Mouse (Mus musculus) forebrain, postnatal 0 days (tissue): ENCODE data around the gene Fam111a. TPM values are rescaled to one million over a fixed set of nuclear protein-coding genes. Genes with fewer than 3 reads are reported as not detected.

Experiments
- ATAC-seq: fragments of 200-750 bp; cut with Nextera tagmentation; 2 replicates; pipeline ENCODE4 v1.8.0; 2017; ENCODE audit warnings: mild to moderate bottlenecking, moderate library complexity
- DNase-seq: peaks from one replicate; pipeline ENCODE4 v3.0.0-alpha.2; 2015
- H3K27ac ChIP-seq: fragments of 300-500 bp; sonication (generic); 2 replicates; pipeline ENCODE4 v1.5.1; 2014; ENCODE audit warnings: low read depth, mild to moderate bottlenecking, antibody characterized with exemption, low read length, moderate library complexity, mixed read lengths
- H3K27me3 ChIP-seq: fragments of 300-500 bp; sonication (generic); 2 replicates; pipeline ENCODE4 v1.6.1; 2014; ENCODE audit warnings: mild to moderate bottlenecking, low read length, mixed read lengths; ENCODE audit not compliant: insufficient read depth
- H3K36me3 ChIP-seq: fragments of 300-500 bp; sonication (generic); 2 replicates; pipeline ENCODE4 v1.6.1; 2014; ENCODE audit warnings: mild to moderate bottlenecking, moderate library complexity; ENCODE audit not compliant: insufficient read depth
- H3K4me1 ChIP-seq: fragments of 300-500 bp; sonication (generic); 2 replicates; pipeline ENCODE4 v1.6.1; 2014; ENCODE audit warnings: antibody characterized with exemption; ENCODE audit not compliant: insufficient read depth
- H3K4me2 ChIP-seq: fragments of 300-500 bp; sonication (generic); 2 replicates; pipeline ENCODE4 v1.6.1; 2014; ENCODE audit warnings: low read depth, mild to moderate bottlenecking, moderate library complexity
- H3K4me3 ChIP-seq: fragments of 300-500 bp; sonication (generic); 2 replicates; pipeline ENCODE4 v1.5.1; 2014; ENCODE audit warnings: low read depth, low read length, mixed read lengths
- H3K9ac ChIP-seq: fragments of 300-500 bp; sonication (generic); 2 replicates; pipeline ENCODE4 v1.6.1; 2014; ENCODE audit warnings: mild to moderate bottlenecking
- H3K9me3 ChIP-seq: fragments of 300-500 bp; sonication (generic); 2 replicates; pipeline ENCODE4 v1.6.1; 2016; ENCODE audit warnings: low read length
- CTCF ChIP-seq: sonication (generic); IDR thresholded peaks from 2 replicates; pipeline ENCODE4 v1.5.1; 2016; ENCODE audit warnings: antibody characterized with exemption, control low read depth, low read depth
- WGBS: fragments of 180-500 bp; shearing (Covaris S2); extraction: QIAGEN DNeasy Blood & Tissue Kit; methylation state at CpG from one replicate; pipeline ENCODE4 v1.1.7; 2014; 5-methylcytosine and 5-hydroxymethylcytosine counted together
- polyA plus RNA-seq: library from polyadenylated mRNA; unstranded; fragments of >200 nt; fragmentation: Nextera tagmentation; extraction: Ambion mirVana; gene quantifications from 2 replicates; pipeline ENCODE4 v1.2.1, GENCODE M21; 2015
- total RNA-seq: library from RNA; depleted of rRNA; stranded (reverse); fragments of >200 nt; gene quantifications from 2 replicates; pipeline ENCODE4 v1.2.3, GENCODE M21; 2014

Fam111a gene
- total and polyA plus RNA-seq, 2 experiments from 2014 or later, result 3.2 to 4.3 TPM

- no peak overlapping the region for H3K4me3 ChIP-seq
- no peaks in the 10 kb centered on the region for H3K36me3 ChIP-seq
- no peak overlapping the region for H3K4me2 ChIP-seq
- DNase-seq (no peak), ATAC-seq (no peak)
- H3K9me3 ChIP-seq, result no peaks in the 10 kb centered on the region
- no peak overlapping the region for H3K27ac ChIP-seq
- no peak for TF ChIP-seq CTCF
- H3K4me1 ChIP-seq, result 0 out of 2 replicates have a peak, but pooled peaks cover 7% of the 10 kb centered on the region
- WGBS, result 30% methylated on average over 2 of the region's 2 CpGs
- H3K27me3 ChIP-seq, result no peaks in the 10 kb centered on the region
- no peak overlapping the region for H3K9ac ChIP-seq
Measured at GRCm38 (mm10) chr19:12600684-12601480, 55.3 kb downstream of the Fam111a start.

DNA sequence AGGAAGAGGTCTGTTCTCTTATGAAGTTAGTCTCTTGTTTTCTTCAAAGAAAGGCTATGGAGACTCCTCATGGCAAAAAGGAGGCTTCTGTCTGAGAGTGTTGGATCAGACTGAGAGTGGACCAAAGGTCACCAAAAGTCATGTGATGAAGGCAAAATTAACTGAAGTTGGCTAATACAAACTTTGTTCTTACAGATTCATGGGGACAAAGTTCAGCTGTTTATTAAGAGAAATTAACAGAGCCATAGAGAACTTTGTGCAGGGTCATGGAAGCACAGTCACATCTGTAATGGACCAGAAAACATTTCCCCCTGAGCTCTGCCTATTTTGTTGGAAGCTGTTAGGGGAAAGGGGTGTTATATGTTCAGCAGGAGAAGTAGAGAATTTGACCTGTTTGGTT, 62.8 kb downstream of the Fam111a start:
- Histone ChIP-seq H3K27me3 (no peaks in the 10 kb centered on the region), H3K4me3 (no peak overlapping the region), H3K4me1 (no peaks in the 10 kb centered on the region), H3K4me2 (no peak overlapping the region), H3K27ac (no peak overlapping the region), H3K36me3 (no peaks in the 10 kb centered on the region), H3K9me3 (no peaks in the 10 kb centered on the region), H3K9ac (no peak overlapping the region)
- DNase-seq (no peak), ATAC-seq (no peak)
- no peak for TF ChIP-seq CTCF

- no peak overlapping the region for H3K4me2 ChIP-seq
- H3K9ac ChIP-seq, result no peak overlapping the region
- no peak for TF ChIP-seq CTCF
- H3K27me3 ChIP-seq, result no peaks in the 10 kb centered on the region
- no peak for DNase-seq
- no peaks in the 10 kb centered on the region for H3K4me1 ChIP-seq
- H3K36me3 ChIP-seq, result no peaks in the 10 kb centered on the region
- H3K4me3 ChIP-seq, result no peak overlapping the region
- no peak for ATAC-seq
- no peaks in the 10 kb centered on the region for H3K9me3 ChIP-seq
- whole genome bisulfite sequencing, result 84% methylated on average over 1 of the region's 1 CpGs
- no peak overlapping the region for H3K27ac ChIP-seq
Measured at GRCm38 (mm10) chr19:12613646-12614045, 68.1 kb downstream of the Fam111a start.

DNA sequence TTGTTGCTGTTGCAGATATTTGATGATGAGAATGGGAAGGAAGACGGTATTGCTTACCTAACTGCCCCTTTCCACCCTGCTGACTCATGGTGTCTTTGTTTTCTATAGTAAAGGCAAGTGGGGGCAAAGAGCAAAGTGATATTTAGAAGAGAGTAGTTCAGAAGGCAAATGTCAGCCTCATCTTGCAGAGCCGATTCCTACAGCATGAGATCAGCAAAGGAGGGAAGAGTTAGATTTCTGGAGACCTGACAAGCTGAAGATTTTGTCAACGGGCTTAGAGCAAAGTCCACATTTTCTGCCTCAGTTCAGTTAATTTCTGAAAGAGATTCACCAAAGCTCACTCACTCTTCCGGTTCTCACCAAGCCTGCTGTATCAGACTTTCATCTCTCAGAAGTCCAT, 87.6 kb downstream of the Fam111a start, which contains the start of gene Glyat:
Gene Glyat (plus strand): TSS at position 133 of the 400 bp plus-strand sequence.
- Histone ChIP-seq H3K9me3 (no peaks in the 10 kb centered on the region), H3K4me2 (no peak within 1 kb of the TSS), H3K9ac (no peak within 1 kb of the TSS), H3K27me3 (no peaks in the 10 kb centered on the region), H3K4me3 (no peak within 1 kb of the TSS), H3K36me3 (no peaks in the 10 kb centered on the region), H3K27ac (no peak within 1 kb of the TSS), H3K4me1 (no peaks in the 10 kb centered on the region)
- no peak for TF ChIP-seq CTCF
- DNase-seq, result no peak
- 82% methylated on average over 4 of the region's 4 CpGs for WGBS
- ATAC-seq, result no peak

GRCm38 (mm10) chr19:12634259-12634658, 88.7 kb downstream of the Fam111a start:
- Histone ChIP-seq H3K27me3 (no peaks in the 10 kb centered on the region), H3K27ac (no peak overlapping the region), H3K4me1 (no peaks in the 10 kb centered on the region), H3K4me3 (no peak overlapping the region), H3K9ac (no peak overlapping the region), H3K9me3 (no peaks in the 10 kb centered on the region), H3K36me3 (no peaks in the 10 kb centered on the region), H3K4me2 (no peak overlapping the region)
- TF ChIP-seq CTCF, result no peak
- ATAC-seq (no peak), DNase-seq (no peak)
- WGBS, result 92% methylated on average over 3 of the region's 3 CpGs

- Histone ChIP-seq H3K27ac (no peak overlapping the region), H3K27me3 (no peaks in the 10 kb centered on the region), H3K4me2 (no peak overlapping the region), H3K4me1 (no peaks in the 10 kb centered on the region), H3K9ac (no peak overlapping the region), H3K4me3 (no peak overlapping the region), H3K9me3 (no peaks in the 10 kb centered on the region), H3K36me3 (no peaks in the 10 kb centered on the region)
- TF ChIP-seq CTCF, result no peak
- ATAC-seq (no peak), DNase-seq (no peak)
- WGBS, result 94% methylated on average over 4 of the region's 4 CpGs
Measured at GRCm38 (mm10) chr19:12634963-12635362, 89.4 kb downstream of the Fam111a start.

DNA sequence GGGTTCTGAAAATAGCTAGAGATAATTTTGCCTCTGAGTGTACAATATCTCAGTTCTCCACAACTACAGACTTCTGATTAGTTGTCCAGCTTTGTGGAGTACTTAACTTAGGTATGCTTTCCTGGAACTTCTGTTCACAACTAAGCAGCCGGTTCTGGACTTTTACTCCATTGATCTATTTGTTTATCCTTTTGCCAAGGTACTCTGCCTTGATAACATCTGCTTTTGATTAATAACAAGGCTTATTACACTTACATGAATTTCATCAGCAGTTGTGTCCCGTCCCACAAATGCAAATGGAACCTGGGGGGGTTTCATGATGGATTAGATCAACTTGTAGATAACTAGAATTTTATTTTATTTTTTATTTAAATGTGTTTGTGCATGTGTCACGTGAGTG, 91.3 kb downstream of the Fam111a start:
- no peak for DNase-seq
- H3K9me3 ChIP-seq, result no peaks in the 10 kb centered on the region
- H3K27me3 ChIP-seq, result no peaks in the 10 kb centered on the region
- no peaks in the 10 kb centered on the region for H3K4me1 ChIP-seq
- 71% methylated on average over 3 of the region's 3 CpGs for WGBS
- no peak overlapping the region for H3K9ac ChIP-seq
- H3K4me3 ChIP-seq, result no peak overlapping the region
- no peak for TF ChIP-seq CTCF
- H3K36me3 ChIP-seq, result no peaks in the 10 kb centered on the region
- H3K27ac ChIP-seq, result no peak overlapping the region
- no peak for ATAC-seq
- H3K4me2 ChIP-seq, result no peak overlapping the region
